Mouse (Mus musculus) erythroblast, adult 5-6 weeks (primary cell): ENCODE results near the gene Rhd. TPM values are rescaled to one million over a fixed set of nuclear protein-coding genes. Genes with fewer than 3 reads are reported as not detected.
A peak's percentile ranks its signal among the peaks of the same experiment; 100 is the strongest.

Experiments used
- ATAC-seq: replicated peaks from 2 replicates; pipeline ENCODE4 v1.8.0; 2016; ENCODE audit warnings: moderate number of reproducible peaks, mild to moderate bottlenecking, moderate TSS enrichment, inconsistent platforms; ENCODE audit not compliant: poor library complexity, low FRiP score, severe bottlenecking
- total RNA-seq, 2 experiments: library from RNA; stranded (forward) in 1 of 2; stranded (reverse) in 1 of 2; fragments of 150-400 nt in 1 of 2; fragments of 200-764, 138-1000 nt in 1 of 2; gene quantifications; 2 replicates each; pipeline versions ENCODE4 v1.2.3 to v1.2.4; 2015 to 2017; ENCODE audit warnings: low replicate concordance in 2 of 2

The Rhd gene
- total RNA-seq, 2 experiments from 2014 or later = 408 to 839 TPM

- no peak for ATAC-seq
Measured at GRCm38 (mm10) chr4:134925206-134925605, 60.9 kb downstream of the Rhd start.

DNA sequence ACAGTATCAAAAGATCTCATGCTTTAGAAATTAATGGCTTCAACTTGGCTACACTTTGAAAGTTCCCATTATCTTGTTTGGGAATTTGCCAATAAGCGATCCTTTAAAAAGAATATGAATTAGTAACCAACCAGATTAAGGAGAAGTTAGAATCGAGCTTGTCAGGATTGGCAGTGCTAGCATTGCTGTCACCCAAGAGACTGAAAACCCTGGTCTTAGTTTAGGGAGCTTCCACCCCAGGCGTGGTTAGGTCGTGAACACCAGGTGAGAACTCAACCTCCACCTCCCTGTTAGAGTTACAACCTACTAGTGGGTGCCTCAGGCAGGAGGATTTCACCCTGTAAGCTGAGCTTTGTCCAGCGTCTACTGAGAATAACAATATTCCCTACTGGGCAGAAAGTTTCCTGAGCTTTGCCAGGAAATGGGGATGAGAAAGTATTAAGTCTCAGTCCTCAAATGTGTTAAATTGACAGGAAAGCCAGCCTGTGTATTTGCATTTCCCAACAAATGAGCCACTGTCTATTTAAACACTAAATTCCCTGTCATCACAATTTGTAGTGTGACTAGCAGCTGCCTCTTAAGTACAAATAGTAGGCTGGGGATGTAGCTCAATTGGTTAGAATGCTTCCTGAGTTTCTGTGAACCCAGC is 63.6 kb downstream of the Rhd start:
- ATAC-seq = no peak

- ATAC-seq = no peak
Measured at GRCm38 (mm10) chr4:134928464-134928836, 64.1 kb downstream of the Rhd start.

GRCm38 (mm10) chr4:134929536-134929935 is 65.2 kb downstream of the Rhd start:
- no peak for ATAC-seq

- ATAC-seq = peak; percentile 19; the same call in 1 of the 2 replicates
Measured at GRCm38 (mm10) chr4:134930190-134930589, 65.9 kb downstream of the Rhd start.

DNA sequence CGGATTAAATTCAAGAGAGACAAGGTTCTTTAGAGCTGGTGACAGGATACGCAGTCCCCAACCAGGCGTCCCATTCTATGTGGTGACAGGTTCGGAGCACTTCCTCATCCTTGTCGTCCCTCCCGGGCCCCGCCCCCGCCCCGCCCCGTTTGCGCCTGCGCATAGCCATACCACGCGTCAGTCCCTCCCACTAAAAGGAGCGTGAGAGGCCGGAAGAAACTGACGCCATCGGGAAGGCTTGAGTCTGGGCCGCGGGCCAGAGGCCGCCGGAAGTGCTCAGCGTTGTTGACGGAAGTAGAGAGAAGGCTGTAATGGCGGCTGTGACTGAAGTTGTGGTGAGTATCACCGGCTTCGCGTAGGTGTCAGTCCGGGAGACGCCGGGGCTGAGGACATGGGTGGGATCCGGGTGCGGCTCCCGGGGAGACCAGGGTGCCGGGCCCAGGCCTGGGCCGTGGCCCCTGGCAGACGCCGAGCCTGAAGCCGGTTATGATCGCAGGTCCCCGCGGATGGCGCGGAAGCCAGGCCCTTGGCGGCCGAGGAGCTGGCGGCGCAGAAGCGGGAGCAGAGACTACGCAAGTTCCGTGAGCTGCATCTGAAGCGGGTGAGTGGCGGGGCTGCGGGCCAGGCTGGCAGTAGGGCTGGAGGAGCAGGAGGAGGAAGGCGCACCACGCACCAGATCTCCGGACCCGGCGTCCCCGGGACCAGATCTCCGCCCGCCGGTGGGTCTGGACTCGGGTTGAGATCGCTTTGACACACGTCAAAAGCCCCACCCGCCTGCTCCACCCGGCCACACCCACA is 66.5 kb downstream of the Rhd start, which contains the start of gene Syf2:
Syf2 (plus strand) TSS at position 215 of the 798 bp plus-strand sequence.
- ATAC-seq = peak; percentile 84

- no peak for ATAC-seq
Measured at GRCm38 (mm10) chr4:134937240-134938176, 73.2 kb downstream of the Rhd start.

DNA sequence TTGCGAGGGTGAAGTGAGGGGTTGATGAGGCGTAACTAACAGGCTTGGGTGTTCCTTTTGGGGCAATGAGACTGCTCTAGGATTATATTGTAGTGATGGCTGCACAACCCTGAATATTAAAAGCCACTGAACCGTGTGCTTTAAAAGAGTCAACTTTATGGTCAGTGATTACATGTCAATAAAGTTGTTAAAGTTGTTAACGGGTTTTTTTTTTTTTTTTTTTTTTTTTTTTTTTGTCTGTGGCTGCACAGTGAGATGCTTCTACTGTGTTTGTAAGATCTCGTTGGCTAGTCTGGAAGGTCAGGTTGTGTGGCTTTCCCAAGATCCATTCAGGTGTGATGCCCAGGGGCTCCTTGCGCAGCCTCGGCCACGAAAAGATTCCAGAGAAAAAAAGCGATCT is 75.6 kb downstream of the Rhd start:
- ATAC-seq = no peak

- ATAC-seq = no peak
Measured at GRCm38 (mm10) chr4:134943758-134944538, 79.6 kb downstream of the Rhd start.

Other genes starting within 250 kb of the Rhd start
- gene Man1c1, start 160.2 kb upstream of the Rhd start, total RNA-seq (2015; ENCODE audit: low replicate concordance) = 4.2 and 6.1 TPM in 2 replicates
- gene Man1c1, start 160.2 kb upstream of the Rhd start, total RNA-seq (2017; ENCODE audit: low replicate concordance) = 1.4 and 2.8 TPM in 2 replicates
- gene Ldlrap1, start 96.5 kb upstream of the Rhd start, total RNA-seq (2015; ENCODE audit: low replicate concordance) = 5.6 and 10.9 TPM in 2 replicates
- gene Ldlrap1, start 96.5 kb upstream of the Rhd start, total RNA-seq (2017; ENCODE audit: low replicate concordance) = 4.7 and 6.6 TPM in 2 replicates
- 13.0 and 19.4 TPM in 2 replicates for gene Maco1, start 11.2 kb upstream of the Rhd start, total RNA-seq (2015; ENCODE audit: low replicate concordance)
- 36.0 and 39.9 TPM in 2 replicates for gene Maco1, start 11.2 kb upstream of the Rhd start, total RNA-seq (2017; ENCODE audit: low replicate concordance)
- 150 and 151 TPM in 2 replicates for gene Tmem50a, start 50.5 kb downstream of the Rhd start, total RNA-seq (2015; ENCODE audit: low replicate concordance)
- 200 and 208 TPM in 2 replicates for gene Tmem50a, start 50.5 kb downstream of the Rhd start, total RNA-seq (2017; ENCODE audit: low replicate concordance)
- gene Rsrp1, start 59.1 kb downstream of the Rhd start, total RNA-seq (2015; ENCODE audit: low replicate concordance) = 2,585 and 2,588 TPM in 2 replicates
- gene Rsrp1, start 59.1 kb downstream of the Rhd start, total RNA-seq (2017; ENCODE audit: low replicate concordance) = 1,104 and 1,368 TPM in 2 replicates
- 103 and 110 TPM in 2 replicates for gene Syf2, start 66.4 kb downstream of the Rhd start, total RNA-seq (2015; ENCODE audit: low replicate concordance)
- 291 and 294 TPM in 2 replicates for gene Syf2, start 66.4 kb downstream of the Rhd start, total RNA-seq (2017; ENCODE audit: low replicate concordance)